Mouse (Mus musculus) limb, embryonic 11.5 days (tissue): ENCODE results near the gene Clcn7. TPM values are rescaled to one million over a fixed set of nuclear protein-coding genes. Genes with fewer than 3 reads are reported as not detected.
"Not testable (repeated sequence)": the region's sequence is repeated elsewhere in the genome, so short reads cannot be mapped to it uniquely, and the experiment has no call there.

ENCODE experiments used
- ATAC-seq: fragments of 200-750 bp; cut with Nextera tagmentation; 2 replicates; pipeline ENCODE4 v1.8.0; 2017; ENCODE audit warnings: low read depth; ENCODE audit not compliant: insufficient number of reproducible peaks, low FRiP score, low TSS enrichment
- DNase-seq: peaks from one replicate; pipeline ENCODE4 v3.0.0-alpha.2; 2015; ENCODE audit warnings: low spot score
- H3K27ac ChIP-seq: fragments of 300-500 bp; sonication (generic); replicated peaks from 2 replicates; pipeline ENCODE4 v1.5.1; 2014; ENCODE audit warnings: low read depth, mild to moderate bottlenecking, low read length
- H3K27me3 ChIP-seq: fragments of 300-500 bp; sonication (generic); 2 replicates; pipeline ENCODE4 v1.6.1; 2014; ENCODE audit warnings: mild to moderate bottlenecking, low read length, mixed read lengths; ENCODE audit not compliant: control insufficient read depth, insufficient read depth
- H3K36me3 ChIP-seq: fragments of 300-500 bp; sonication (generic); 2 replicates; pipeline ENCODE4 v1.6.1; 2014; ENCODE audit warnings: mild to moderate bottlenecking, low read length, moderate library complexity, mixed read lengths; ENCODE audit not compliant: control insufficient read depth, insufficient read depth
- H3K4me1 ChIP-seq: fragments of 300-500 bp; sonication (generic); 2 replicates; pipeline ENCODE4 v1.6.1; 2014; ENCODE audit warnings: low read length, mixed read lengths; ENCODE audit not compliant: control insufficient read depth, insufficient read depth
- H3K4me2 ChIP-seq: fragments of 300-500 bp; sonication (generic); 2 replicates; pipeline ENCODE4 v1.6.1; 2014; ENCODE audit warnings: low read depth, mild to moderate bottlenecking, moderate library complexity; ENCODE audit not compliant: severe bottlenecking
- H3K4me3 ChIP-seq: fragments of 300-500 bp; sonication (generic); 2 replicates; pipeline ENCODE4 v1.5.1; 2014; ENCODE audit warnings: low read depth, low read length
- H3K9ac ChIP-seq: fragments of 300-500 bp; sonication (generic); 2 replicates; pipeline ENCODE4 v1.6.1; 2014; ENCODE audit warnings: mild to moderate bottlenecking, low read length
- H3K9me3 ChIP-seq: fragments of 300-500 bp; sonication (generic); 2 replicates; pipeline ENCODE4 v1.6.1; 2016; ENCODE audit warnings: low read length; ENCODE audit not compliant: control insufficient read depth
- WGBS: fragments of 180-500 bp; shearing (Covaris S2); extraction: QIAGEN DNeasy Blood & Tissue Kit; methylation state at CpG from one replicate; pipeline ENCODE4 v1.1.7; 2014; 5-methylcytosine and 5-hydroxymethylcytosine counted together
- polyA plus RNA-seq: library from polyadenylated mRNA; unstranded; fragments of >200 nt; fragmentation: Nextera tagmentation; extraction: Ambion mirVana; gene quantifications from 2 replicates; pipeline ENCODE4 v1.2.1, GENCODE M21; 2014

The Clcn7 gene
- polyA plus RNA-seq, 1 experiment from 2014 or later, result 21.0 TPM

GRCm38 (mm10) chr17:25115664-25116432, 17.3 kb upstream of the Clcn7 start, which contains the start of gene Telo2:
Gene Telo2 (minus strand): TSS chr17:25115967.
- Histone ChIP-seq H3K4me2 (peak within 1 kb of the TSS; percentile 98), H3K27ac (peak within 1 kb of the TSS; percentile 93), H3K36me3 (peaks cover 2% of the 10 kb centered on the region; the same call in 1 of the 2 replicates), H3K4me3 (peak within 1 kb of the TSS; percentile 60), H3K27me3 (no peaks in the 10 kb centered on the region), H3K9ac (peak within 1 kb of the TSS; percentile 77), H3K4me1 (peaks cover 8% of the 10 kb centered on the region; the same call in 1 of the 2 replicates), H3K9me3 (no peaks in the 10 kb centered on the region)
- ATAC-seq (peak; percentile 88), DNase-seq (peak; percentile 93)
- 6% methylated on average over 39 of the region's 40 CpGs for WGBS

GRCm38 (mm10) chr17:25117263-25117662, 15.9 kb upstream of the Clcn7 start:
- Histone ChIP-seq H3K36me3 (no peaks in the 10 kb centered on the region), H3K4me2 (no peak overlapping the region), H3K27ac (no peak overlapping the region), H3K4me1 (peaks cover 8% of the 10 kb centered on the region; the same call in 1 of the 2 replicates), H3K9ac (no peak overlapping the region), H3K27me3 (no peaks in the 10 kb centered on the region), H3K9me3 (no peaks in the 10 kb centered on the region), H3K4me3 (no peak overlapping the region)
- ATAC-seq (no peak), DNase-seq (no peak)
- 32% methylated on average over 4 of the region's 4 CpGs for WGBS

- H3K4me3 ChIP-seq, result no peak within 1 kb of the TSS
- H3K36me3 ChIP-seq, result no peaks in the 10 kb centered on the region
- peak; percentile 24 for DNase-seq
- 0 out of 2 replicates have a peak, but pooled peaks cover 3% of the 10 kb centered on the region for H3K4me1 ChIP-seq
- WGBS, result 2% methylated on average over 3 of the region's 3 CpGs
- H3K9ac ChIP-seq, result no peak within 1 kb of the TSS
- H3K27me3 ChIP-seq, result no peaks in the 10 kb centered on the region
- ATAC-seq, result no peak
- no peaks in the 10 kb centered on the region for H3K9me3 ChIP-seq
- no peak within 1 kb of the TSS for H3K4me2 ChIP-seq
- no peak within 1 kb of the TSS for H3K27ac ChIP-seq
These were observed 12.8 kb upstream of the Clcn7 start, which contains the start of gene Ptx4 for GRCm38 (mm10) chr17:25120406-25120805. Gene Ptx4 (plus strand): TSS chr17:25120760.

- DNase-seq, result peak; percentile 36
- Histone ChIP-seq H3K9ac (no peak overlapping the region), H3K27me3 (no peaks in the 10 kb centered on the region), H3K27ac (no peak overlapping the region), H3K4me2 (no peak overlapping the region), H3K9me3 (no peaks in the 10 kb centered on the region), H3K4me3 (no peak overlapping the region), H3K36me3 (no peaks in the 10 kb centered on the region), H3K4me1 (no peaks in the 10 kb centered on the region)
- WGBS, result 36% methylated on average over 7 of the region's 7 CpGs
- no peak for ATAC-seq
These were observed 9.2 kb upstream of the Clcn7 start for GRCm38 (mm10) chr17:25123979-25124378.

GRCm38 (mm10) chr17:25125442-25126060, 7.6 kb upstream of the Clcn7 start:
- H3K9me3 ChIP-seq, H3K27me3 ChIP-seq, H3K4me2 ChIP-seq, ATAC-seq, H3K4me3 ChIP-seq, DNase-seq, H3K9ac ChIP-seq, H3K4me1 ChIP-seq, H3K36me3 ChIP-seq, H3K27ac ChIP-seq: not testable (repeated sequence)
- 69% methylated on average over 3 of the region's 3 CpGs for WGBS

GRCm38 (mm10) chr17:25127079-25127478, 6.1 kb upstream of the Clcn7 start:
- 70% methylated on average over 8 of the region's 8 CpGs for WGBS
- Histone ChIP-seq H3K4me1 (no peaks in the 10 kb centered on the region), H3K36me3 (no peaks in the 10 kb centered on the region), H3K4me3 (no peak overlapping the region), H3K9ac (no peak overlapping the region), H3K27ac (no peak overlapping the region), H3K27me3 (no peaks in the 10 kb centered on the region), H3K4me2 (no peak overlapping the region), H3K9me3 (no peaks in the 10 kb centered on the region)
- no peak for ATAC-seq
- no peak for DNase-seq

- Histone ChIP-seq H3K27ac (no peak overlapping the region), H3K36me3 (no peaks in the 10 kb centered on the region), H3K4me3 (no peak overlapping the region), H3K9me3 (no peaks in the 10 kb centered on the region), H3K27me3 (no peaks in the 10 kb centered on the region), H3K9ac (no peak overlapping the region), H3K4me2 (no peak overlapping the region), H3K4me1 (no peaks in the 10 kb centered on the region)
- ATAC-seq (no peak), DNase-seq (no peak)
- 82% methylated on average over 9 of the region's 9 CpGs for WGBS
These were observed 5.5 kb upstream of the Clcn7 start for GRCm38 (mm10) chr17:25127681-25128080.

GRCm38 (mm10) chr17:25130060-25130459, 3.1 kb upstream of the Clcn7 start:
- H3K27ac ChIP-seq, result no peak overlapping the region
- peaks cover 7% of the 10 kb centered on the region; the same call in 1 of the 2 replicates for H3K4me1 ChIP-seq
- WGBS, result 88% methylated on average over 1 of the region's 1 CpGs
- DNase-seq, result no peak
- H3K9me3 ChIP-seq, result no peaks in the 10 kb centered on the region
- H3K27me3 ChIP-seq, result no peaks in the 10 kb centered on the region
- no peaks in the 10 kb centered on the region for H3K36me3 ChIP-seq
- H3K4me2 ChIP-seq, result no peak overlapping the region
- no peak overlapping the region for H3K9ac ChIP-seq
- no peak for ATAC-seq
- H3K4me3 ChIP-seq, result no peak overlapping the region
